Mouse (Mus musculus): ENCODE data around the gene Atp2b1.

Gene Atp2b1

DNA sequence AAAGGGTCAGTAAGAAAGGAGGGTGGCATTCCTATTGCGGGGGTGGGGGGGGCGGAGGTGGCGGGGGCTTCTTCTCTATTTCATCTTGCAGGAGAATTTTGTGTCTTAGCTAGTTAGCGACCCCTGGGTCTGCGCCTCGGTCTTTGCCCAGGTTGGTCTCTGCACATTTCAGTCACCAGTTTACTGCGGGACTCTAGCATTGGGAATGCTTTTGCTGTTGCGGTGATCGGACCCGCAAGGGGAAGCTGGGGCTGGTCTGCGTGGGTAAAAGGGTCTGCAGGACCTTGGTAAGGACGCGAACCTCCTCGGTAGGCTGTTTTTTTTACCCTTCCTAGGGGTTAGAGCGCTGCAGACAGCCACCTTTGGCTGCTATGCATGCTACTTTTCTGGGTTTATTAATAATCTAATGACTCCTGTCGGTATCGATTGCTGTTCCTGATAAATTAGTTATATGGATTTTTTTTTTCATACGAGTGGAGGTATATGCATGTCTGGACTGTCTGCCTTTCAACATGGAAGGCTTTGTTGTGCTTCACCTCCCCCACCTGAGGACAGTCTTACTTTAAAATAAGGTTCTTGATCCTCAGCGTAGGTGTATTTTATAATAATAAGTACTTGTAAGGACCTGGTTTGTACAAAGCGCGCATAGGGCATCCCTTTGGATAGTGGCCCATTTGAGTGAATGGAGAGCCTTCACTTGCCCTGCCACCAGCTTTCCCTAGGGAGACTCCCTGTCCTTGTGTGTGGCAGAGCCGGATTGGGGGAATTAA, 2.0 kb downstream of the Atp2b1 start:
- no peak for DNase-seq (ENCODE audit: low spot score in 2 of 2)

DNA sequence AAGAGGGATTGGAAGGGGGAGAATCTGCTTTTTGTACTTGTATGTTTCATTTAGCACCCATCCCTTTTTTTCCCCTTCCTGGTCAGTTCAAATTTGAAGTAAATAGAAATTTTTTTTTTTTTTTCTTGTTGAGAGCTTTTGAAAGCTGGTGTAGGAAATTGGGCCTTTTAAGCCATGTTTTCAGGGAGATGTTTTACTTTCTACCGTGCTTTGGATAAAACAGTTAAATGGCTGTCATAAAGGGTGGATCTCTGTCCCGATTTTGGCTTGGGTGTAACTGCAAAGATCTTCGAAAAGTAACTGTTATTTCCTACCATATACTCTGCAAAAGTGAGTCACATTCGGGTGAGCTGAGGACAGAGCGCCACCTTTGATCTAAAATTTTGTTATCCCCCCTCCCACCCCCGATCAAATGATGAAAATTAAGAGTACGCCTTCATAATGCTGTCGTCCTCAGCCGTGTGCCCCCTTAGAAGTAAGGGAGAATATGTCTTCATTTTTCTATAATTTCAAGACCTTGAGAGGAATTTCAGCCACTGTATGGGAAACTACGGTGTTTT, 2.7 kb downstream of the Atp2b1 start:
- DNase-seq (ENCODE audit: low spot score in 2 of 2) = no peak

DNA sequence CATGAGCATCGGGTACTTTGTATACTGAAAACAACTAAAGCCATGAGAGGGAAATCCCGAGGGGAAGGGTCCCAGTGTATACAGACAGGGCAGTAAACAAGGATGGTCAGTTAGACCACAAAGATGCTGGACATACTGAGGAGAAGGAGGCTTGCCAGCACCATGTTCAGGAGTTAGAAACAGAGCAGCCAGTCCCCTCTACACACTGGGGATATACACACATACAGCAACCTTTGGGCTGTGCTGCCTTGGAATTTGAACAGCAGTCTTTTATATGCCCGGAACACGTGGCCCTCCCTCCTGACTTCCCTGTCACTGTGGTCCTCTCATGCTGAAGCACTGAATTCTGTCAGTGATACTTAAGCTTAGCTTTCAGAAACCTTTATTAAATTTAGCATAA, 10.9 kb downstream of the Atp2b1 start:
- no peak for DNase-seq (ENCODE audit: low spot score in 2 of 2)

DNA sequence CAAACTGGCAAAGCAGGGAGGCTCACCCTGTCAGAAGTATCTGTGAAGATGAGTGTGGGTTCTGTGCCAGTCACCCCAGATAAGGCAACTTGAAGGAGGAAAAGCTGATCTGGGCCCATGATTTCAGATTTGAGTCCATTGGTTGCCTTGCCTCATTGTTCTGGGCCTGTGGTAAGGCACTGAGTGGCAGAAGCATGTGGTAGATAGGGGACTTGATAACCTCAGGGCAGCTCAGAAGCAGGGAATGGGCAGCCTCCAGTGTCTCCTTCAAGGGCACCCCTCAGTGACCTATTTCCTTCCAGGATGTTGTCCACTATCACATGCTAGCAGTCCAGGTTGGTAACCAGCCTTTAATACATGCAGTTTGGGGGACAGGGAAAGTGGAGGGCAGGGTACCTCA, 12.8 kb downstream of the Atp2b1 start:
- DNase-seq (ENCODE audit: low spot score in 2 of 2) = no peak

DNA sequence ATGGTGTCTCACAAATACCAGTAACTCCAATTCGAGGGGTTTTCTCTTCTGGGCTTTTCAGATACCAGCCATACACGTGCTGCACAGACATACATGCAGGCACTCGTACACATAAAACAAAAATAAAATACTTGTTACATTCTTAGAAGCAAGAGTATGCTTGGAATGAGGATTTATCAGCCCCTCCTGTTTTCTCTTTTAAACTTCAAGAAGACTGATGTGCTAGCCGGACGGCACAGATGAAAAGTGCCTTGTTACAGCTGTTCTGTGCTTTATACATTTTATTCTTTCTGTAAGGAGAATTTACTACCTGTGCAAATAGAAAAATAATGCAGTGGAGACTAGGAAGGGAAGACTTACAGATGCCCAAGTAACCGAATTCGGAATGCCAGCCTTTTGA, 15.2 kb downstream of the Atp2b1 start:
- DNase-seq (ENCODE audit: low spot score in 2 of 2) = no peak

DNA sequence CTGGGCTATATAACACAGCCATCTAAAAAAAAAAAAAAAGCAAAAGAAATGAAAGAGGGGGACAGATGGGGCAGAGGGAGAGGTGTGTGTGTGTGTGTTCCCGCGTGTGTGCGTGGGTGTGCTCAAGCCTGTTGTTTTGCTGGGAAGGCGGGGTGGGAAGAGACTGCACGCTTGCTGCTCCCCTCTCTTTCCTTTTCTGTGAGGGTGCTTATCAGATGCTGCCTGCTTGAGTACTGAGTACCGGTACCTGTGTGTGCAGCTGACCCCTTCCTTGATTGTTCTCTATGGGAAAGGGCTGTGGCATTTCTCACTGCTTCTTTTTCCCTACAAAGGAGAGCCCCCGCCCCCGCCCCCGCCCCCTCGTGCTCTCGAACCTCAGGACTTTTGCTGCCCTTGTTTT, 15.9 kb downstream of the Atp2b1 start:
- DNase-seq (ENCODE audit: low spot score in 2 of 2) = no peak

DNA sequence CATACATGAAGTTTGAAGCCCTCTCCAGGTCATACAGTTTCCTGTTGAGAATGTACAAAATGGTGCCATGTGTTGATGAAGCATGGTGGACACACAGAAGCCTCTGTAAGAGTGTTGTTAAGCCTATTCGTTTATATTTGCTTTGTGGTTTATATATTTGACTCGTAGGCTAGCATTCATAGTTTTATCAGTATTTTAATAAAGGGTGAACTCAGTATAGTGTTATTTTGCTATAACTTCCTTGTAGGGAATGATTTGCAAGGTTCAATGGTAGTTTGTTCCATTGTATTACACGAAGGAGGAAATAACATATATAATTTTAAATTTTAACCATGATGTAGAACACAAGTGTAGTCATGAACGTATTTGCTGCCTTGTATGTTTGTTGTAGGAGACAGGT, 25.9 kb downstream of the Atp2b1 start:
- no peak for DNase-seq (ENCODE audit: low spot score in 2 of 2)

DNA sequence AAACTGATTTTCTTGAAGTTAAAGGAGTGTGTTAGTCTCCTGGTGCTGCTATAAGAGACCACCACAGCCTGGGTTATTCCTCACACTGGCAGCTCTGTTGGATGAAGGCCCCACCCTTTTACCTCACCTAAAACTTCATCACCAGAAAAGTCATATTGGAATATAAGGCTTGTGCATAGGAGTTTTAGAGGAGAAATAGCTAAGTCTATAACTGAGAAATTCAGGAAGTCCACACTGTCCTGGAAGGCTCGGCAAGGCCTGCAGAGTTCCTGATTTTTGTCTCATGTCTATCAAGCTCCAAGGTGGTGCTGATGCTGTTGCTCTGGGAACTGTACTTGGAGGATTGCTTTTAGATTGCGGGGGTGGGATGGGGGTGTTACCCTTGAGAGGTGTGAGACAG, 26.6 kb downstream of the Atp2b1 start:
- DNase-seq (ENCODE audit: low spot score in 2 of 2) = no peak

DNA sequence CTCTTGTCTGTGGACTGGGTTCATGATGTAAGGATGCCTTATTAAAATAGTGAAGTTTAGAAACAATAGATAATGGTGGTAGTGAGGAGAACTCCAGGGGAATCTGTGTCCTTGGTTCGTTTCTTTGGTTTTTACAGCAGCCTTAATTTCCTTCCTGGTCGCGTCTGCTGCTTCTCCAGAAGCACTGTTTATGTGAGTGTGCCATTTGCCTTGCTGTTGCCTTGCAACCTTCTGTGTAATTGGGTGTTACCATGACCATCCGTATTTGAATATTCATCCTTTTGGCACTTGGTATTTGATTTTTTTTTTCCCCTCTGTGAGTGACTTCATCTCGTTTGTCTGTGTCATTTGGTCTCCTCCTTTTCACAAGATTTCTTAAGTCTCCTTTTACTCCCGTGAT, 27.8 kb downstream of the Atp2b1 start:
- DNase-seq (ENCODE audit: low spot score in 2 of 2) = no peak

DNA sequence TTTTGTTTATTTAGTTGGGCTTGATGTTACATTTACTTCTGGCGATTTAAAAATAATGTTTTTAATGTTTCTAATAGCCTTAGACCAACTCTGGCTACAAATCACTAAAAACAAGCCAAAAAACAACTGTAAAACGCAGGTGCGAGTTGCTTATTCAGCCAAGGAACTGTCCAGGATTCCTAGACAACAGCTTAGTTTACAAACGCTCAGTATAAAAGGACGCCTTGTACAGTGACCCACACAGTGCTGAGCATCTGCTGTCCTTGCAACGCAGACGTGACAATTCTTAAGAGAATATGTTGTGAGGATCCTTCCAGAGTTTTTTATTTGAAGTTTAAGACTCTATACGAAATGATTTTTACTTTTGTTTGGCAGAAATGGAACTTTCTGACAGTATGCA, 28.8 kb downstream of the Atp2b1 start:
- DNase-seq (ENCODE audit: low spot score in 2 of 2) = no peak

DNA sequence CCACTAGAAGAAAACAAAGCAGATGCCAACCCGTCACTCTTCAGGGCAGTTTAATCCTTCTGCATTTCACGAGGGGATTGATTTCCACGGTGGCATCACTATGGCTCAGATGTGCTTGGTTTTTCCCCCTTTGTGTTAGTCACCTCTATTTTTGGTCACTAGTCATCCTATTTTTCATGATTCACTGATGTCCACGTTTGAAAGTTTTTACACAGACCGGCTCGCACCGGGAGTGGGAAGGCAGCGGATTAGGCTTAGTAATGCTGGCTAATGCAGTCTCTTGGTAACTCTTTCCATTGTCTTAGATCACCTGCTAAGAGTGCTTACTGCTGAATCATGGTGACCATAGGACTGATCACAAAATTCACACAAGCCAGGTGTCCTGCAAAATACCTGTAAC, 29.7 kb downstream of the Atp2b1 start:
- no peak for DNase-seq (ENCODE audit: low spot score in 2 of 2)

DNA sequence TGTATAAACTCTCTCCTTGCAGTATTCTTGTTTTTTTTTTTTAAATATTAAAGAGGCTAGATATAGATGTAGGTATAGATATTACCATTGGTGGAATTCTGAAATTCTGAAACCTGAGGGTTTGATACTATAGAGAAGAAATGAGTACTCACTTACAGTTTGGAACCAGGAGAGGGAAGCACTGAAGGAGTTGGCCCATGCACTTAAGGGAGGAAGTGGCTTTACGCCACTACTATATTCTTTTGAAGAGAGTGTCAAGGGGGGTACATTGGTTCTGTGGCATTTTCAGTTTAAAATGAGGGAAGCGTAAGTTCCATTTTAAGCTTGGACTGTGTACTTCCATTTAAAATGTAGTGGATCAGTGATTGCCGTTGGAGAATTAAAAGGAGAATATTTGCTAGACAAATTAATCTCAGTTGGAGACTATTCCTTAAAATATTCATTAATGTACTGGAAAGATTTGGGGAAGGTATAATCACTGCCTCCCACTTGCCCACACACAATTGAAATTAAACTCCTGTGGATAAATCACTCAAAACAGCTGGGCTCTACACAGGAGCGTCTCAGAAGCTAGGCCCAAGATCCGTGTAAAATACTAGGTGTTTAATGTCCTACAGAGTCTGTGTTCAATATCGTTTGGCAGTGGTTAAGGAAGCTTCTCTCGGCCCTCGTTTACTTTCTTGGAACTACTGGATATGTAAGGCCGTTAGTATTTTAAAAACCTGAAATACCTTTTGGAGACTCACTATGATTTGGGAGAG, 32.0 kb downstream of the Atp2b1 start:
- no peak for DNase-seq (ENCODE audit: low spot score in 2 of 2)

DNA sequence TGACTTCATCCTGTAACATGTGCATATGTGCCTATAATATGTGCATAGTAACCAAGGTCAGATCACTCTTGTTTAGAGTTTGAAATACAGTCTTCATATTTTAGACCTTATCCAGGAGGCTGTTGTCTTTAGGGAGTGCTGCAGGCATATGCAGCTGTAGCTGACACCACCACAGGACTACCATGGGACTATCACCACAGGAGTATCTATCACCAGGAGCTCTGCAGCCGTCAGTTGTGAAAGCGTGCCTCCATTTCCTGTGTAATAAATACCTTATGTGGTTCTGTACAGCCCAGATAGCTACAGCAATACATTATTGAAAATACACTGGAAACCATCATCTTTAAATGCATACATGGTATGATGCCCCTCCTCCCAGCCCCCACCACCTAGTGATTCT, 33.0 kb downstream of the Atp2b1 start:
- DNase-seq (ENCODE audit: low spot score in 2 of 2) = no peak

DNA sequence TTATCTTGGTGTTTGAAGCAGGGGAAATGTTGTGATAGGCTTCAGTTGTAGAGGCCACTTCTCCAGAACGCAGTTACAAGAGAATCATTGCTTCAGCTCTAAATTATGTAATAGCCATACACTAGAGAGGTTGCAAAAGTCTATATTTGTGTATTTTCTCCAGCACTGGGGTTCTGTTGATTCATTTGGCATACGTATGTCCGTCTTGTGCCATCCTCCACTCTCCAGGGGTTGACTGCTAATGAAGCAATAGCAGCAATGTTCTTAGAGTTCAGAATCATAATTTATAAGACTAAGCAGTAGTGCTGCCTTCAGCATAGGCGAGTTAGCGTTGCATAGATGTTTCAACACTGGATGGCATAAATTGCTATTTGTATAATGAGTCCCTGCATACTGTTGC, 33.9 kb downstream of the Atp2b1 start:
- DNase-seq (ENCODE audit: low spot score in 2 of 2) = no peak

DNA sequence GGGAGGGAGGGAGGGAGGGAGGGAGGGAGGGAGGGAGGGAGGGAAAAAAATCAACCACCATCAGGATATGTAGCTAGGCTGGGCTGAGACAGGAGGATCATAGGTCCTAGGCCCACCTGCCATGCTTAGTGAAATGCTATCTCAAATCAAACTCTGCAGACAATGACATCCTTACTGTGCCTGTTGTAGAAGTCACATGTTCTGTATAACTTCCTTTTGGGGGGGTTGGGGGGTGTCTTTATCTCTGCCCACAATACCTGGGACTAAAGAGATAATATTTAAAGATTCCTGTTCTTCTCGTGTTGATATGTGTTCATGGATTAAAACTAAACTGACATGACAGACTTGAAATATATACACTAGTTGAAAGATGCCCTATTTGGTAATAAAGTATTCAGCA, 35.5 kb downstream of the Atp2b1 start:
- no peak for DNase-seq (ENCODE audit: low spot score in 2 of 2)

DNA sequence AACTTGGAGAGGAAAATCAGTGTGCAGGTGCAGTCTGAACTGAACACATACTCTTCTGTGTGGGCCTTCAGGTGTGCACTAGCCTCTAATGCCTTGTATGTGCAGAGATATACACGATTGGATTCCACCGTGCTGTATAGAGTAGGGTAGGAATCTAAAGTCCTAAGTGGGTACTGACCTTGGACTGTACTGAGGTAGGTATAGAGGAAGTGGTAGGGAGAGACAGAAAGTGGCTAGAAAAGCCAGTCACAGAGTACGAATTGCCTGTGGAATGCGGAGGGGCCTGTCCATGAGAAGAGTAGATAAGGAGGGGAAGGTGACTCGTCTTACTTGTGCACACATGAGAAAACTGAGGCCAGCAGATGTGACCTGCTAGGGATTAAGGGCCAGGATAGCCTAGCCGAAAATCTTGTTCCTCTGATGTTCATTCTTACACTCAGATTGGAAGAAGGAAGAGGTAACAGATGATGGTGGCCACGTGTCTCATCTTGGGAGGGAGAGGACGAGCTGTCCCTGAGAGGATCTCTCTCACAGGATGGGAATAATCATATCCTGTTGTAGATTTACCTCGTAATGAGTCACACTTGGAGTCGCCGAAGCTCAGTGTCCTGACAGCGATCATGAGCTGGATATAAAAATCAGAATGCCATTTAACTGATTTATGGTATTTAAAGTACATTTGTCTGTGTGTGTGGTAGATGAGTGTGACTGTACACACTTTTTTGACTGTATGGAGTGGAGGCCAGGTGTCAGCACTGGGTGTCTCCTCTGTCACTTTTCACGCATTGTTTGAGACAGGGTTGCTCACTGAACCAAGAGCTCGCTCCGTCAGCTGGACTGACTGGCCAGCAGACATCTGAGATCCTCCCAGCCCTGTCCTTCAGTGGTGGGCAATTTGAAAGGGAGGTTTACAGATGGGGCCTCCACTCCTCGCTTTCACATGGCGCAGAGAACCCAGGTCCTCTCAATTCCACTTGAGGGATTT, 37.4 kb downstream of the Atp2b1 start:
- no peak for DNase-seq (ENCODE audit: low spot score in 2 of 2)

DNA sequence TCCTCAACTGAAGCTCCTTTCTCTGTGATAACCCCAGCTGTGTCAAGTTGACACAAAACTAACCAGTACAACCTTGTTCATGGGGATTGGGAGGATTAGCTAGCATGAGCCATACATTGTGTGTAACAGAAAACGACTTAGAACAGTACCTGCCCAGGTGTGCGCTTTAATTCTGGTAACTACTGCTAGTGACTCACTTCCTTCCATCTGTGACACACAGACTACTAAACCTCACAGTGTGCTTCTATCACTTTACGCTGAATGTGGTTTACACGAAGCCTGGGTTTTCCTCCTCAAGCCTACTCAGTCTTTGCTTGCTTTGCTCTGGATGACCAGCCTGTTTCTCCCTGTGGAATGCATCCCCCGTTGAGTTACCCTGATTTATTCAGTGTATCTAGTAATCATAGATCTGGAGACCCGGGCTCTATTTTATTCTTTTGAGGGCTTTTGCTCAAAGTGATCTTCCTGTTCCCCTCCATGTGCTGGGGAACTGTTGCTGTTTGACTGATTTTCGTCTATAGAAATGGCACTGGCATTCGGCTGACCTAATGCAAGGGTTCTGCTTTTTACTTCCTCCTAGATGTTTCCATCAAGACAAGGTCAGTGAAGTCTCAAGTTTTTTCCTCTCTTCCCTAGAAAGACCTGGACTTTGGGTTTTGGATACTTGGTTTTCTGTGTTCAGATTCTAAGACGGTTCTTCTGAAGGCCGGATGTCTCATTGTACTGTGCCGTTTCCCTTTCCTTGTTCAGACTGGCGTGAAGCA, 40.2 kb downstream of the Atp2b1 start:
- DNase-seq (ENCODE audit: low spot score in 2 of 2) = no peak

DNA sequence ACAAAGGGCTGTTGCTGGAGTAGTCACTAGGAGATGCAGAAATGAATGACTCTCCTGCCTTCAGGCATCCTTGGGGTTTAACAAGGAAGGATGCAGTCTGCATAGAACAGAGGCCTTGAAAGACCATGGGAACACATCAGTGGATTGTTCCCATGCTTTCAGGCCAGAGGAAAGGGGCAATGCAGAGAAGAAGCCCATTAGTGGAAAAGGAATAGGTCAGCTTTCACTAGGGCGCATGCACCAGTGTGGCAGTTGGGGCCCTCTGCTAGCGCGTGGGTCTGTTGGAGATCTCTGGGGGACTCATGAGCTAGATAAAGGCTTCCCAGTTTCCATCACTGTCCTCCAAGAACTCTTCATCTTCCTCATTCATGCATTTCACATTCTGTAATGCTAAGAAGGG, 41.9 kb downstream of the Atp2b1 start:
- DNase-seq (ENCODE audit: low spot score in 2 of 2) = no peak

DNA sequence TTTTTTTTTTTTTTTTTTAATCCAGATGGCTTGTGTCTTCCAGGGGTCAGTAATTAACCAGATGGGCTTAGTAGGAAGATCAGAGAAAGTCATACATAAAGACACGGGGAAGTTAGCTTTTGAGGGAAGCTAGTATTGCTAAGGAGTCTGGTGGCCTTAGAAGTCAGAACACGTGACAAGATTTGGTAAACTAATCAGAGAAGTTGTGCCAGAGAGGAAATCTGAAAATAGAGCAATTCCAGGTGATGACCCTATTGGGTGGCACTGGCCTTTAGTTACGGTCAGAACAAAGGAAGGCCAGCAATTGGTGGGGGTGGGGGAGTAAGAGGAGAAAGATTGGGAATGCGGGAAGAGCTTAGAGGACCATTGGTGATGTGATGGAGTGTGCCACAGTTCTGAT, 44.5 kb downstream of the Atp2b1 start:
- DNase-seq (ENCODE audit: low spot score in 2 of 2) = no peak

DNA sequence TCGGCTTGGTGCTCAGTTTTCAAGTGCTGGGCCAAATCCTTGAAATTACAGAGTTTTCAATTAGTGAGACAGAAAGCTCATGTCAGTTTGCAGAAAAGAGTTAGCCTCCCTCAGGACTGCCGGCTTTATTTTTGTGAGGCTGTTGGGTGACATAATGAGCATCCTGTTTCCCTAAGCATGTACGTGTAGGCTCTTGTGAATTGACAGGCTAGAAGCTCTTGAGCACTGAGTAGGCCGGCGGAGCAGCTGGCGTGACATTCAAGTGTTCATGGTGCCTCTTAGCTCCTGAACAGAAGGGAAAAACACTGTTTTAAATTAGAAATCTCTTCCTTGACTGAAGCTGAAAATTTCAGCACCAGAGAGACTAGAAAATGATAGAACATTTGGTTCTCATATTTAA, 45.2 kb downstream of the Atp2b1 start:
- peak; percentile 86 to 91 for DNase-seq (ENCODE audit: low spot score in 2 of 2)

DNA sequence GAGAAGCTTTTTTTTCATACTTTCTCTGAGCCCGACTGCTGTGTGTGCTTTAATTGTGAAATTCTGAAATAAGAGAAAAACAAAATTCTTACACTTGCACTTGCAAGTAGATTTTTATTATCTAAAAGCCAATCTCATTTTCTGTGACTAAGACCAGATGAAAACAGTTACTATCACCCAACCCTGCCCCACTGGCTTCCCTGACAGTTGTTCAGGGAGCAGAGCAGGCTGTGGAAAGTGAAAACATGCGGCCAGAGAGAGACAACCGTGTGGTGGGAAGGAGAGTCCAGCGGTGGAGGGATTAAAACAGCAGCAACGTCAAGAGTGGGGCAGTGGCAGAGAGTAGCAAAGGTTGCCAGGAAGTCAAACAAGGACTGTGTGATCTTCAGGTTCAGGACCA, 46.7 kb downstream of the Atp2b1 start:
- no peak for DNase-seq (ENCODE audit: low spot score in 2 of 2)

Measured in right cerebral cortex, postnatal 36 days (tissue).